Mouse (Mus musculus) erythroid progenitor cell, adult 5-6 weeks (primary cell): ENCODE data around the gene Rerg. TPM values are rescaled to one million over a fixed set of nuclear protein-coding genes. Genes with fewer than 3 reads are reported as not detected.
"Not testable (repeated sequence)": the region's sequence is repeated elsewhere in the genome, so short reads cannot be mapped to it uniquely, and the experiment has no call there.

ENCODE experiments used
- ATAC-seq: replicated peaks from 2 replicates; pipeline ENCODE4 v1.8.0; 2016; ENCODE audit warnings: moderate number of reproducible peaks, mild to moderate bottlenecking, moderate TSS enrichment, inconsistent platforms; ENCODE audit not compliant: poor library complexity, low FRiP score, severe bottlenecking
- total RNA-seq, 2 experiments: library from RNA; stranded (forward) in 1 of 2; stranded (reverse) in 1 of 2; fragments of 150-400 nt in 1 of 2; fragments of 186-747, 209-891 nt in 1 of 2; gene quantifications; 2 replicates each; pipeline versions ENCODE4 v1.2.3 to v1.2.4; 2015 to 2017; ENCODE audit warnings: low replicate concordance in 2 of 2

The Rerg gene
- total RNA-seq, 2 experiments from 2014 or later: not detected

DNA sequence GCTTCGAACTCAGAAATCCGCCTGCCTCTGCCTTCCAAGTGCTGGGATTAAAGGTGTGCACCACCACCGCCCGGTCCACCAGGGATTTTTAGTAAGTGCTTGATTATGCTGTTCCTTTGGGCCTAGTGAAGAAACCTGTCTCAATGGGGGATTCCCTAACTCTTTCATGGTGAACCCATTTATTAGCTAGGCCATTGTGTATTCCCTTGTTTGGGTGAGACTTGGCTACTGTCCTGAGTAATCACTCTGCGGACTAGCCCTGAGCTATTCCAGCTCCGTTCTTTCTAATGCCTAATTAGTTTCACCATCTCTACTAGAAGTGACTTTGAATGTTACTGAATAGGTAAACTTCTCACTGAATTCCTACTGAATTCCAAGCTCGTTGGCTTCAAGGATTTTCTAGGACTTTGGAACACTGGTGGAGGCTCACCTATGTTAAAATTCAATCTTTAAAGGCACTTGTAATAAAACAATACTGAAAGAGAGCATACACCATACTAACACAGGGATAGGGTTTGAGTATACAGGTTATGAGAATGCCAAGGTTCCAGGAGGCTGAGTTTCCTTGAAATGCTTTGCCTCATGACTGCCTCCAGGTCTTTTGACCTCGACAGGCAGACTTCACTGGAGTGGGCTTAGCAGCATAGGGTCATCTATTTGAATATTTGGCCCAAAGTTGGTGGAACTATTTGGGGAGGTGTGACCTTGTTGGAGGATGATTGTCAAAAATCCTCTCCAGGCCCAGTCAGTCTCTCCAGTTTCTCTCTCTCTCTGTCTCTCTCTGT, 134.5 kb downstream of the Rerg start:
- ATAC-seq: not testable (repeated sequence)

DNA sequence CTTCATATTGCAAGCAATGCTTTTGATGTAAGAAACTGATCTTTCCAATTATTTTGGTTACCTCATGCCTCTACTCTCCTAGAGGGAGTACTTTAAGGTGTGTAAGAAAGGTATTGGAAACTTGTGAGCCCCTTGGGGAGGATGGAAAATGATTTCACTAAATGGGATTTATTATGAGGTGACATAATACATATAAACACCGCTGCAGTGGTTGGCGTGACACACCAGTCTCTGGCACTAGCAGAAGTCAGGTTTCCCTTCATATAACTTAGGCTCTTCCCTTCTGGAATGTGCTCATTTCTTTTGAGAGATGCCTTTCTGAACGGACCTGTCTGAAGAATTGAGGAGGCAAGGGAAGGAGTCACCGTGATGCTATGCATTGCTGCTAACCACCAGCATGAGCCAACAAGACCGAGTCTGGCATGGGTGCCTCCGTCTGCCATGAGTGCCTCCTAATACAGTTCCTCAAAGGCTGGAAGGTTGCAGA, 139.6 kb downstream of the Rerg start:
- ATAC-seq: no peak

DNA sequence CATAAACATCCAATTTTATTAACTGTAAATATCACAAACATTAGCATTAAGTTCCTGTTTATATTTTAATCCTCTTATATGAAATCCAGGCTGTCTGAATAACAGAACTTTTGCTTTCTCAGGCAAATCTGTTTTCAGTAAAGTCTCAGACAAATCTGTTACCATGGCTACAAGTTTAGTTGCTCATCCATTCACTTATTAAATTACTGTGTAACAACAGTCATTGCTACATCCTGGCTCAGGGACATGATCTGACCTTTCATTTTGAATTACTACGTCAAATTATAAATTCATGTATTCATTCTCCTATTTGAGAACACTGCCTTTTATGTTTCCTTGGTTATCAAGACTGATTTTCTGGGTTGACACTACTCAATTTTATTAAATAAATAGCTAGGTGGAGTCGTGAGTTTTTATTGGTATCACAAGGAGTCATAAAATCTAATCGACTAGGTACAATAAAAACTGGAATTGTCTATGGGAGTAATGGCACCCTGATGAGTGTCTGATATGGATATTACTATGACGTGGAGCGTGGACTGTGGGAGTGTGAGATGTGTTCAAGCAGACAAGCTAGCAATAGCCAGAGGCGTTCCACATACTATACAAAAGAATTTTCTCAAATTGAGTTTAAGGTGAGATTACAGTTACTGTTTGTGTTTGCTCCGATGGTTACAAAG, 140.2 kb downstream of the Rerg start:
- no peak for ATAC-seq

DNA sequence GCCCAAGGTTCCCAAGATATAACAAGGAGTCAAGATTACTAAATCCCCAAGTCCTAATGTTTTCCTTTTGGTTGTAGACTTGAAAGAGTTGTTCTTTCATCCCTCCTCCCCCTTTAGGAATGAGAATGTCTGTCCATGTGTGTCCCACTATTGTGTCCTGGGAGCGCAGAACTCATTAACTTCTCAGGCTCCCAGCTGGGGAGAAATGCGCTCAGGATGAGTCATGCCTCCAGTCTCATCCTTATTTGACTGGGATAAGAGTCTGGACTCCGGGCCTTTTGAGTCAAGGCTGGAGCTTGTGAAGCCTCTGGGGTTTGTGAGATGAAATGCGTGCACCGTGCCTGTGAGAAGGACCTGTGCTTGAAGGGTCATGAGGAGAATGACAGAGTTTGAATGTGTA, 144.8 kb downstream of the Rerg start:
- ATAC-seq: no peak

DNA sequence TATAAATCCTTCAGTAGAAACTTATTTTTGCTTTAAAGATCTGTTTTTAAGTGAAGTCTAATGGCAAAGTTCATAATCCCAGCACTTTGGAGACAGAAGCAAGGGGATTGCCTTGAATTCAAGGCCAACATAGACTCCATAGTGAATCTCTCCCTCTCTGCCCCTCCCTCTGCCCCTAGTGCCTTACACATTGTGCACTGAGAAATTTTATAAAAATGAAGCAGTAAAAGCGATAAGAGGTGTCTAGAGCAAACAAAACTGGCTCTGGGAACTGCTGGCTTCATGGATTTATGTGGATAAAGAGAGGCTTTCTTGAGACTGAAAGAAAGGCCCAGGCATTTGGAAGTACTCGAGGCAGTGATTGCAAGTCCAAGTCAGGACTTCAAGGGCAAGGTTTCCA, 145.8 kb downstream of the Rerg start:
- no peak for ATAC-seq

DNA sequence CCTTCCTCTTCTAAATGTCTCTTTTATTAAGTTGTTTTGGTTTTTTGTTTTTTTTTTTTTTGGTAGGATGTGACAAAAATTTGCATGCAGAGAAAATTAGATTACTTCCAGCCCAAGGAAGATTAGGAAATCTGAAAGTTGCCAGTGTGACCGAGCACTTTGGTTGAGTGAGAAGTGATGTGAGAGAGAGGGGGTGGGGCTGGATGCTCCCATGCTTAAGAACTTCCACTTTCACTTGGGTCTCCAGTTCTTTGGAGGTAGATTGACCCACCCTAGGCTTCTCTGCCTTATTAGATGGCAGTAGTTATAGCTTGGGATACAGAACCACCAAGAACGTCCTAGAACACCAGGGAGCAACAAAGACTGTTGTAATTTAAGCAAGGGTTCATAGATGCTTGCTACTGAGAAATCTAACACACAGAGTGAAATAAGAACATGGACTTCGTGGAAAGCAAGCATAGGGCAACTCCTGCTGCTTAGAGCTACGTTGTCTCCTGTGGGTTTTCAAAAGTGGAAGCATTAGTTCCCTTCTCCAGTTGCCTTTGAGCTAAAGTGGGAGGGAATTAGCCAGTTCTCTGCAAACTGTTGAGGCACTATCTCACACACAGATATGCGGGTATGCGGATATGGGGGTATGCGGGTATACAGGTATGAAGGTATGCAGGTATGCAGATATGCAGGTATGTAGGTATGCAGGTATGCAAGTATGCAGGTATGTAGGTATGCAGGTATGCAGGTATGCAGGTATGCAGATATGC, 152.9 kb downstream of the Rerg start:
- ATAC-seq: no peak

DNA sequence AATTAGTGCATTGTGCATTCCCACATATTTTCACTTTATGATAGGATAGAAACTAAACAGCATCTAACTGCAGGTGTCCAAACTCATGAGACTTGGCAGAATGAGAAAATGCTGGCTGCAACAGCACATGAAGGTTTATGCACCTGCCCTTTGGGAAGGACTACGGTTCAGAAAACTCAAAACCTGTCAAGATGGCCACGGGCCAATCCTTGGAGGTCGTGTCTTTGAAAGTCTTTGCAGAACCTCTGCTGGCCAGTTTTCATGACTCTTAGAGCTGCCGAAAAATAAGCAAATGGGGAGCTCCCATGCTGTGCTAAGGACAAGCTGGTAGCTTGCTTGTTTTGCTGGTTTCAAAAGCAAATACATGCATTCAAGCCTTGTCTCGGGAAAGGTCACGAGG, 156.0 kb downstream of the Rerg start:
- ATAC-seq: no peak

DNA sequence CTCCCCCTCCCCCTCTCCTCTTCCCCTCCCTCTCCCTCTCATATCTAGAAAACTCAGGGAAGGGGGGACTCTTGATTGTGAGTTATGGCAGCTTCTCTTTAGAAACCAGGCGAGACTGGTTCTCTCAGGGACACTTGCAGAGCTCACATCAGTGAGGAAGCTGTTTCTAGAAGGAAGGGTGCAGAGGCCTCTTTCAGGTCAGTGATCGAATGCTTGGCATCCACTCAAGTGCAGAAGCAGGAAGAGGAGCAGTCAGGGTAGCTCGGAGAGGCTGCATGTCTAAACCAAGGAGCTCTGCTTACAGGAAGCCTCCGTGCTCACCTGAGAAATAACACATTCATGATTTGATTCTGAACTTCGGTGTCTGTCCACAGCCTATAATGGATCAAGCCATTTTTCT, 159.1 kb downstream of the Rerg start:
- ATAC-seq: no peak

Other genes starting within 250 kb of the Rerg start
- not detected in 2 replicates for gene Erp27, start 248.3 kb downstream of the Rerg start, total RNA-seq (2015; ENCODE audit: low replicate concordance)
- gene Erp27, start 248.3 kb downstream of the Rerg start, total RNA-seq (2017; ENCODE audit: low replicate concordance): not detected in 2 replicates
- gene Pde6h, start 246.7 kb downstream of the Rerg start, total RNA-seq (2015; ENCODE audit: low replicate concordance): not detected in 2 replicates
- gene Pde6h, start 246.7 kb downstream of the Rerg start, total RNA-seq (2017; ENCODE audit: low replicate concordance): 0.51 TPM in 1 of 2 replicates, not detected in the other
- 616 and 634 TPM in 2 replicates for gene Arhgdib, start 228.6 kb downstream of the Rerg start, total RNA-seq (2015; ENCODE audit: low replicate concordance)
- 160 and 179 TPM in 2 replicates for gene Arhgdib, start 228.6 kb downstream of the Rerg start, total RNA-seq (2017; ENCODE audit: low replicate concordance)
- 1.7 and 4.7 TPM in 2 replicates for gene Ptpro, start 81.8 kb upstream of the Rerg start, total RNA-seq (2015; ENCODE audit: low replicate concordance)
- gene Ptpro, start 81.8 kb upstream of the Rerg start, total RNA-seq (2017; ENCODE audit: low replicate concordance): 1.4 and 2.8 TPM in 2 replicates